Mouse (Mus musculus) forebrain, embryonic 12.5 days (tissue): ENCODE measurements around the gene Ctbs. TPM values are rescaled to one million over a fixed set of nuclear protein-coding genes. Genes with fewer than 3 reads are reported as not detected.

Experiments used
- ATAC-seq: fragments of 200-750 bp; cut with Nextera tagmentation; 2 replicates; pipeline ENCODE4 v1.8.0; 2017; ENCODE audit warnings: moderate TSS enrichment; ENCODE audit not compliant: low FRiP score
- H3K27ac ChIP-seq: fragments of 300-500 bp; sonication (generic); 2 replicates; pipeline ENCODE4 v1.5.1; 2016; ENCODE audit warnings: mild to moderate bottlenecking
- H3K27me3 ChIP-seq: fragments of 300-500 bp; sonication (generic); 2 replicates; pipeline ENCODE4 v1.6.1; 2016; ENCODE audit warnings: mild to moderate bottlenecking
- H3K36me3 ChIP-seq: fragments of 300-500 bp; sonication (generic); replicated peaks from 2 replicates; pipeline ENCODE4 v1.6.1; 2016; ENCODE audit warnings: mild to moderate bottlenecking
- H3K4me1 ChIP-seq: fragments of 300-500 bp; sonication (generic); 2 replicates; pipeline ENCODE4 v1.6.1; 2016
- H3K4me2 ChIP-seq: fragments of 300-500 bp; sonication (generic); 2 replicates; pipeline ENCODE4 v1.6.1; 2016; ENCODE audit warnings: mild to moderate bottlenecking, moderate library complexity
- H3K4me3 ChIP-seq: fragments of 300-500 bp; sonication (generic); replicated peaks from 2 replicates; pipeline ENCODE4 v1.5.1; 2016; ENCODE audit warnings: mild to moderate bottlenecking
- H3K9ac ChIP-seq: fragments of 300-500 bp; sonication (generic); 2 replicates; pipeline ENCODE4 v1.6.1; 2016; ENCODE audit warnings: mild to moderate bottlenecking
- H3K9me3 ChIP-seq: fragments of 300-500 bp; sonication (generic); 2 replicates; pipeline ENCODE4 v1.6.1; 2016
- WGBS: fragments of 180-500 bp; shearing (Covaris S2); methylation state at CpG from one replicate; pipeline ENCODE4 v1.1.7; 2016; 5-methylcytosine and 5-hydroxymethylcytosine counted together
- polyA plus RNA-seq: library from polyadenylated mRNA; unstranded; fragments of >200 nt; fragmentation: Nextera tagmentation; extraction: Ambion mirVana; gene quantifications from 2 replicates; pipeline ENCODE4 v1.2.1, GENCODE M21; 2016

The Ctbs gene
- polyA plus RNA-seq, 1 experiment from 2014 or later, result 5.5 TPM

GRCm38 (mm10) chr3:146500810-146501201, 51.2 kb downstream of the Ctbs start:
- H3K4me1 ChIP-seq, result peaks cover 22% of the 10 kb centered on the region
- no peak overlapping the region for H3K27ac ChIP-seq

GRCm38 (mm10) chr3:146501601-146502123, 52.1 kb downstream of the Ctbs start:
- no peak for ATAC-seq
- WGBS, result 72% methylated on average over 5 of the region's 5 CpGs

More at GRCm38 (mm10) chr3:146500810-146501201, 51.2 kb downstream of the Ctbs start:
- WGBS, result 11% methylated on average over 5 of the region's 5 CpGs
- Histone ChIP-seq H3K9ac (peak overlapping the region; percentile 76), H3K4me2 (peak overlapping the region; percentile 61), H3K4me3 (peak overlapping the region; percentile 82), H3K9me3 (no peaks in the 10 kb centered on the region), H3K27me3 (no peaks in the 10 kb centered on the region), H3K36me3 (peaks cover 20% of the 10 kb centered on the region)
- no peak for ATAC-seq

GRCm38 (mm10) chr3:146506711-146507110, 57.1 kb downstream of the Ctbs start:
- ATAC-seq, result no peak
- H3K27me3 ChIP-seq, result no peaks in the 10 kb centered on the region
- no peak overlapping the region for H3K4me3 ChIP-seq
- no peak overlapping the region for H3K9ac ChIP-seq
- H3K9me3 ChIP-seq, result no peaks in the 10 kb centered on the region
- no peak overlapping the region for H3K4me2 ChIP-seq
- peaks cover 65% of the 10 kb centered on the region for H3K36me3 ChIP-seq
- WGBS, result 94% methylated on average over 7 of the region's 7 CpGs
- no peak overlapping the region for H3K27ac ChIP-seq
- H3K4me1 ChIP-seq, result peaks cover 9% of the 10 kb centered on the region

More at GRCm38 (mm10) chr3:146501601-146502123, 52.1 kb downstream of the Ctbs start:
- Histone ChIP-seq H3K36me3 (peaks cover 27% of the 10 kb centered on the region), H3K4me2 (peak overlapping the region; percentile 61), H3K4me3 (peak overlapping the region; percentile 82), H3K9ac (no peak overlapping the region; the same call in 1 of the 2 replicates), H3K9me3 (no peaks in the 10 kb centered on the region), H3K27me3 (no peaks in the 10 kb centered on the region), H3K27ac (no peak overlapping the region), H3K4me1 (peaks cover 22% of the 10 kb centered on the region)

Other genes starting within 250 kb of the Ctbs start
- gene Lpar3, start 228.8 kb upstream of the Ctbs start, polyA plus RNA-seq, result 0.14 and 0.33 TPM in 2 replicates
- 33.7 and 34.6 TPM in 2 replicates for gene Ssx2ip, start 45.2 kb upstream of the Ctbs start, polyA plus RNA-seq
- 6.9 and 7.7 TPM in 2 replicates for gene Spata1, start 50.0 kb downstream of the Ctbs start, polyA plus RNA-seq
- 851 and 914 TPM in 2 replicates for gene Gng5, start 50.0 kb downstream of the Ctbs start, polyA plus RNA-seq
- gene Rpf1, start 71.6 kb downstream of the Ctbs start, polyA plus RNA-seq, result 73.1 and 74.2 TPM in 2 replicates
- not detected in 2 replicates for gene Uox, start 120.6 kb downstream of the Ctbs start, polyA plus RNA-seq
- gene Dnase2b, start 165.8 kb downstream of the Ctbs start, polyA plus RNA-seq, result not detected in 2 replicates
- gene 4930503B20Rik, start 201.5 kb downstream of the Ctbs start, polyA plus RNA-seq, result not detected in 2 replicates
- gene Samd13, start 235.8 kb downstream of the Ctbs start, polyA plus RNA-seq, result 0.91 and 1.1 TPM in 2 replicates